Mouse (Mus musculus): ENCODE results near the gene Slc16a12. TPM values are rescaled to one million over a fixed set of nuclear protein-coding genes. Genes with fewer than 3 reads are reported as not detected.

The Slc16a12 gene
- polyA plus RNA-seq (2017; shearing (Covaris generic)): not detected

DNA sequence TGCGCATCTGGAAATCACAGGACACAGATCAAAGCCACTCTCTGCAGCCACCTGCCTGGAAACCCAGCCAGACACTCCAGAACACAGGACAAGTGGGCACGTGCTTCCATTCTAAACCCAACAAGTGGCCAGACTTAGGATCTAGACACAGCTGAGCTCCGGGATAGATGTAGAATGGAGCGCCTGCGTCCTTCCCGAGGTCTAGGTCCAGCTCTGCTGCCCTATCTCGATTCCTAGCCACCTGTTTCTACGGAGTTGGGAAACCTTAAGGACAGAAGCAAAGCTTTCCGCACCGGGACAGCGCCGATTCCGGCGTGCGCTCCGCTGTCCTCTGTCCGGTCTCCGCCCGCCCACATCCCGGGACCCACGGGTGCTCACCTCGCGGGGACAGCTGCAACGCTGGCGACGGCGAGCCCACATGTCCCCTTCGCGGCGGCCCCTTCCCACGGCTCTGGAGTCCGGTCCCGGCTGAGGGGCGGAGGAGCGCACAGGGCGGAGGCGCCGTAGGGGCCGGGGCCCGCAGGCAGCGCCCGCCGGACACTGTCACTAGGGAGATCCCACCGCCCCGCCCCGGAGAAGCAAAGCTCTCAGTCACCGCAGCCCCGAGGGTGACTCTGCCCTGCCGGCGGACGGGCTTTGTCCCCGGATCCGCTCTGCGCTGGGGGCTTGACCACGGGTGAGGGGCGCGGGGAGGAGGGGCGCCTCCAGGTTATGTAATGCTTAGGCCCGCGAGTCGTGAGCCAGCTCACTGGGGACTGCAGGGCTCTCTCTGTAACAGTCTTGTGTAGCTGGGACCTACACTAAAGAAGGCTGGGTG is at the start of gene Slc16a12:
Gene Slc16a12, minus strand, starts transcription at position 602 of the 817 bp plus-strand sequence.

DNA sequence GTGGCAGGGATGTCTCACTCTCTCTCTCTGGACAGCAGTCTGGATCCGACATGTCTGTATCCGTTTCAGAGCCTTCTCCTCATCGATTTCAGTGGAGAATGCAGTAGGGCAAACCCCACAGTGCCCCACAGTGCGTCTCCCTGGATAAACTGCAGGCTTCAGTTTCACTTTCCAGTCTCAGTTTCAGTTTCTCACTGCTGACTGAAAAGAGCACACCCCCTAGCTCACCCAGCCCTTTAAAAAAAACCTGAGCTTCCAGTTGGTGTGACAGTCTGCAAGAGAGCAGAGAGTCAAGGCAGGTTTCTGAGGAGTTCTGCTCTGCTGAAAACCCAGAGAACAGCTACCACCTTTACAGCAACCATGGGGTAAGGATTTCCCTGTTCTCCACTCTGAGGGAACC is 106.5 kb downstream of the Slc16a12 start, which contains the start of the genes Ifit1bl2 and Ifit1:
Gene Ifit1bl2, minus strand, starts transcription at position 121 of the 400 bp plus-strand sequence.
Gene Ifit1, plus strand, starts transcription at position 249 of the 400 bp plus-strand sequence.

Other genes starting within 250 kb of the Slc16a12 start
- 85.8 TPM for gene Lipa, start 219.8 kb downstream of the Slc16a12 start, polyA plus RNA-seq (2017; shearing (Covaris generic))
- 17.6 TPM for gene Ifit2, start 196.6 kb downstream of the Slc16a12 start, polyA plus RNA-seq (2017; shearing (Covaris generic))
- 4.6 TPM for gene Ifit3, start 163.8 kb downstream of the Slc16a12 start, polyA plus RNA-seq (2017; shearing (Covaris generic))
- gene Ifit1bl1, start 145.3 kb downstream of the Slc16a12 start, polyA plus RNA-seq (2017; shearing (Covaris generic)): 10.3 TPM
- gene Ifit3b, start 139.3 kb downstream of the Slc16a12 start, polyA plus RNA-seq (2017; shearing (Covaris generic)): 0.46 TPM
- 0.34 TPM for gene Ifit1bl2, start 106.5 kb downstream of the Slc16a12 start, polyA plus RNA-seq (2017; shearing (Covaris generic))
- gene Ifit1, start 106.4 kb downstream of the Slc16a12 start, polyA plus RNA-seq (2017; shearing (Covaris generic)): 4.4 TPM
- gene Pank1, start 132.2 kb upstream of the Slc16a12 start, polyA plus RNA-seq (2017; shearing (Covaris generic)): 0.95 TPM
- 8.8 TPM for gene Kif20b, start 175.1 kb upstream of the Slc16a12 start, polyA plus RNA-seq (2017; shearing (Covaris generic))

All from naive thymus-derived CD4-positive, alpha-beta T cell, adult 5 months (primary cell).